9 mouse cellular contexts compared by ENCODE assay signal in the genomic region with DNA sequence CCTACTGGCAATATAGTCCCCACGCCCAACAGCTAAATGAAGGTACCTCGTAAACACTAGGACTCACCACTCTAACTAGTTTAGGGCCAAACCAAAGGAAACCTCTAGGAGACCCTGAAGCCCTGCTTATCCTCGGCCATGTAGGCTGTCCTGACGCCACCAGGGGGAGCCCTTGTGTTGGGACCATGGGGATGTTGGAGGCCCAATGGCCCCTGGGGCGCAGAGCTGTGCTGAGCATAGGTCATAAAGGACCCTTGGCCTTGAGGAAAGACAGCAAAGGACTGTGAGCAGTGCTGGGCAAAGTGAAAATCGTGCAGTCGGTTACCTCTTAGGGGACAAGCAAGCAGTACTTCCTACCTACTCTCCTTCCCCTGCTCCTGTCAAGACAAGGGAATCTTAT. TPM values are rescaled to one million over a fixed set of nuclear protein-coding genes. Genes with fewer than 3 reads are reported as not detected.
DNase-seq lines count a peak whose midpoint lies in the region; ATAC-seq and TF ChIP-seq lines count a peak whose summit lies in the region.
"Had no signal": no experiment of that assay in that cellular context is flagged by ENCODE, and none has a peak within 500 bp of the region (broad histone marks: within the 10 kb centered on the region; RNA-seq: fewer than 3 reads in every experiment).

No protein-coding gene starts in this region.

- no peaks in the 10 kb centered on the region for H3K9me3 ChIP-seq in neural tube, embryonic 15.5 days (replicated peaks)
- no peaks in the 10 kb centered on the region for H3K9me3 ChIP-seq in limb, embryonic 14.5 days (ENCODE audit: control insufficient read depth, low read length)

- no peak overlapping the region for H3K4me3 ChIP-seq in neural tube, embryonic 15.5 days (replicated peaks)
- H3K4me3 ChIP-seq in limb, embryonic 14.5 days (replicated peaks; ENCODE audit: low read length) = no peak overlapping the region
- H3K4me3 ChIP-seq: erythroblast, embryonic 14.5 days had no signal

- WGBS in neural tube, embryonic 15.5 days = 28% methylated on average over 7 of the region's 7 CpGs
- WGBS in limb, embryonic 14.5 days = 26% methylated on average over 7 of the region's 7 CpGs

- no peaks in the 10 kb centered on the region for H3K36me3 ChIP-seq in neural tube, embryonic 15.5 days
- no peaks in the 10 kb centered on the region for H3K36me3 ChIP-seq in limb, embryonic 14.5 days (ENCODE audit: control insufficient read depth, insufficient read depth, low read length)

- peak; percentile 79 for DNase-seq in neural tube, embryonic 10.5 days (ENCODE audit: extremely low spot score, low spot score)
- peak; percentile 44 for DNase-seq in cerebellum, adult 9-10 months
- peak; percentile 45 to 66 for DNase-seq in gastrocnemius, adult 8-10 months (ENCODE audit: low spot score in 2 of 2)
- peak; percentile 59 to 84 for DNase-seq in kidney, adult 8-10 months
- DNase-seq in limb, embryonic 14.5 days (ENCODE audit: low spot score) = peak; percentile 37
- peak; percentile 64 for DNase-seq in ovary, postnatal 10 days (ENCODE audit: low spot score)
- DNase-seq in thymus, postnatal 4 days = peak; percentile 84

- ATAC-seq in neural tube, embryonic 15.5 days (ENCODE audit: low FRiP score) = no peak
- ATAC-seq in limb, embryonic 14.5 days (ENCODE audit: low FRiP score, low read depth) = no peak

- no peak overlapping the region for H3K27ac ChIP-seq in neural tube, embryonic 15.5 days (replicated peaks)
- H3K27ac ChIP-seq in limb, embryonic 14.5 days (replicated peaks; ENCODE audit: low read depth, low read length) = no peak overlapping the region

- H3K27me3 ChIP-seq in neural tube, embryonic 15.5 days (replicated peaks) = peaks cover 6% of the 10 kb centered on the region
- peaks cover 6% of the 10 kb centered on the region; the same call in 1 of the 2 replicates for H3K27me3 ChIP-seq in limb, embryonic 14.5 days (ENCODE audit: control insufficient read depth, insufficient read depth, low read length)

- no peak overlapping the region for H3K4me2 ChIP-seq in neural tube, embryonic 15.5 days
- H3K4me2 ChIP-seq in limb, embryonic 14.5 days (replicated peaks; ENCODE audit: low read depth, low read length, severe bottlenecking) = no peak overlapping the region

- H3K4me1 ChIP-seq in neural tube, embryonic 15.5 days = peaks cover 6% of the 10 kb centered on the region
- no peaks in the 10 kb centered on the region; the same call in 1 of the 2 replicates for H3K4me1 ChIP-seq in limb, embryonic 14.5 days (ENCODE audit: control insufficient read depth, insufficient read depth, low read length)

- no peak overlapping the region for H3K9ac ChIP-seq in neural tube, embryonic 15.5 days (replicated peaks)
- H3K9ac ChIP-seq in limb, embryonic 14.5 days (ENCODE audit: low read depth, low read length, severe bottlenecking) = no peak overlapping the region

- no peak for TF ChIP-seq POLR2A in limb, embryonic 14.5 days (IDR thresholded peaks at IDR 0.05; ENCODE audit: borderline replicate concordance, extremely low read depth, insufficient read depth, insufficient read length)

RNA-seq across cellular contexts. Expression of a gene that starts 1.6 kb away (rescaled TPM):
- polyA plus RNA-seq in neural tube, embryonic 15.5 days (2015; fragmentation: Nextera tagmentation; extraction: Ambion mirVana) = 0.22 and 0.80 TPM in 2 replicates
- under 1 TPM in 3 of 4 experiments, not detected in 1; 0.08 to 0.16 (median 0.10) TPM for total RNA-seq in gastrocnemius, adult 8-10 months (2022)
- polyA plus RNA-seq in limb, embryonic 14.5 days (2012; rRNA removed) = 0.15 and 0.30 TPM in 2 replicates
- 0.39 TPM in 2 replicates for polyA plus RNA-seq in limb, embryonic 14.5 days (2014; fragmentation: Nextera tagmentation; extraction: Ambion mirVana)
- polyA plus RNA-seq: erythroblast, embryonic 14.5 days had no signal

RNA-seq across cellular contexts. Expression of a gene that starts 35.5 kb away (rescaled TPM):
- polyA plus RNA-seq in neural tube, embryonic 15.5 days (2015; fragmentation: Nextera tagmentation; extraction: Ambion mirVana) = 0.06 TPM in 1 of 2 replicates, not detected in the other
- not detected for total RNA-seq in gastrocnemius, adult 8-10 months (2022)
- 0.04 TPM in 1 of 2 replicates, not detected in the other for polyA plus RNA-seq in limb, embryonic 14.5 days (2012; rRNA removed)
- not detected in 2 replicates for polyA plus RNA-seq in limb, embryonic 14.5 days (2014; fragmentation: Nextera tagmentation; extraction: Ambion mirVana)
- polyA plus RNA-seq: erythroblast, embryonic 14.5 days had no signal

RNA-seq across cellular contexts. Expression of a gene that starts 54.6 kb away (rescaled TPM):
- not detected in 2 replicates for polyA plus RNA-seq in neural tube, embryonic 15.5 days (2015; fragmentation: Nextera tagmentation; extraction: Ambion mirVana)
- total RNA-seq in gastrocnemius, adult 8-10 months (2022) = not detected
- polyA plus RNA-seq in limb, embryonic 14.5 days (2012; rRNA removed) = not detected in 2 replicates
- polyA plus RNA-seq in limb, embryonic 14.5 days (2014; fragmentation: Nextera tagmentation; extraction: Ambion mirVana) = not detected in 2 replicates
- polyA plus RNA-seq: erythroblast, embryonic 14.5 days had no signal
